Mouse (Mus musculus) kidney, embryonic 15.5 days (tissue): Measurements from ENCODE around the gene Kif6. TPM values are rescaled to one million over a fixed set of nuclear protein-coding genes. Genes with fewer than 3 reads are reported as not detected.

Experiments
- ATAC-seq: fragments of 200-750 bp; cut with Nextera tagmentation; replicated peaks from 2 replicates; pipeline ENCODE4 v1.8.0; 2017; ENCODE audit warnings: moderate TSS enrichment; ENCODE audit not compliant: low FRiP score
- H3K27ac ChIP-seq: fragments of 300-500 bp; sonication (generic); 2 replicates; pipeline ENCODE4 v1.5.1; 2015; ENCODE audit warnings: mild to moderate bottlenecking, inconsistent platforms
- H3K27me3 ChIP-seq: fragments of 300-500 bp; sonication (generic); 2 replicates; pipeline ENCODE4 v1.6.1; 2015; ENCODE audit warnings: inconsistent platforms
- H3K36me3 ChIP-seq: fragments of 300-500 bp; sonication (generic); 2 replicates; pipeline ENCODE4 v1.6.1; 2015; ENCODE audit warnings: inconsistent platforms
- H3K4me1 ChIP-seq: fragments of 300-500 bp; sonication (generic); 2 replicates; pipeline ENCODE4 v1.6.1; 2015; ENCODE audit warnings: inconsistent platforms
- H3K4me2 ChIP-seq: fragments of 300-500 bp; sonication (generic); 2 replicates; pipeline ENCODE4 v1.6.1; 2015; ENCODE audit warnings: moderate library complexity, mild to moderate bottlenecking, inconsistent platforms
- H3K4me3 ChIP-seq: fragments of 300-500 bp; sonication (generic); replicated peaks from 2 replicates; pipeline ENCODE4 v1.5.1; 2015; ENCODE audit warnings: mild to moderate bottlenecking, inconsistent platforms
- H3K9ac ChIP-seq: fragments of 300-500 bp; sonication (generic); 2 replicates; pipeline ENCODE4 v1.6.1; 2015; ENCODE audit warnings: mild to moderate bottlenecking, inconsistent platforms
- H3K9me3 ChIP-seq: fragments of 300-500 bp; sonication (generic); replicated peaks from 2 replicates; pipeline ENCODE4 v1.6.1; 2016; ENCODE audit warnings: inconsistent platforms
- WGBS: fragments of 180-500 bp; shearing (Covaris S2); methylation state at CpG from one replicate; pipeline ENCODE4 v1.1.7; 2015; ENCODE audit warnings: mixed read lengths; 5-methylcytosine and 5-hydroxymethylcytosine counted together
- polyA plus RNA-seq: library from polyadenylated mRNA; unstranded; fragments of >200 nt; fragmentation: Nextera tagmentation; extraction: Ambion mirVana; gene quantifications from 2 replicates; pipeline ENCODE4 v1.2.1, GENCODE M21; 2015

Gene Kif6
- polyA plus RNA-seq, 1 experiment from 2014 or later, result 2.1 TPM

DNA sequence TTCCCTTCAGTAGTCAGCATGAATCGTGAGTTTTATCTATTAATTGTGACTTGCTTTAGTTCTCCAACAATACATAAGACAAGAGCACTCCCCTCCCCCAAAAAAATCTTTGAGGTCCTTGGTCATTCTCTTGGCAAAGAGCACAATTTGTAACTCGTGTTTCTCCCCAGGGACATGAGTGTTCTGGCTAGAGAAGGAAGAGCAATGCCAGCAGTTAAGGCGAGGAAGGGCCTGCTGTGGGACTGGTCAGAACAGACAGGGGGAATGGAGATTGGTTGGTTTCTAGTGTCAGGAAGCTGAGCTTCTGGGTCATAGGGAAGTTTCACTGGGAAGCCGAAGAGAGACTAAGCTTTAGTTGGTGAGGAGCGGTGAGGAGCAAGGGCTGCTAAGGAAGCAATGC lies 184.2 kb downstream of the Kif6 start:
- Histone ChIP-seq H3K27me3 (no peaks in the 10 kb centered on the region), H3K27ac (no peak overlapping the region), H3K36me3 (no peaks in the 10 kb centered on the region), H3K9me3 (no peaks in the 10 kb centered on the region), H3K4me3 (no peak overlapping the region), H3K9ac (no peak overlapping the region), H3K4me2 (no peak overlapping the region), H3K4me1 (peaks cover 20% of the 10 kb centered on the region)
- WGBS, result 72% methylated on average over 5 of the region's 5 CpGs
- no peak for ATAC-seq

DNA sequence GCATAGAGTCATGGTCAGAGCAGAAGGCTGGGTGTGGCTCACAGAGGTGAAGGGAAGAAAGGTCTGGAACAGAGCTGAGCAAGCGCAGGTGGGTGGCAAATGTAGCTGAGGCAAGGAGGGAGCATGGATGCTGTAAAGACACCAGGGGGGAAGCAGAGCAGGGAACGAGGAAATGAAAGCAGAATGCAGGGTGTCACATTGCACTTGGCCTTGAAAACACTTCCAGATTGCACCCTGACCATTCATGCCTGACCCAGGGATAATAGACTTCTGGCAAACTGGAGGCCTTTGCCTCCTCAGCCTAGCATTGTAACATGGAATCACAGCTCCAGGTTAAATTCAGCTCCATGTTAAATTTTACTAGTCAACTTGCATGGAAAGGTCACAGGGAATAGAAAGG lies 185.2 kb downstream of the Kif6 start:
- H3K27ac ChIP-seq, result 0 out of 2 replicates have a peak overlapping the region, but pooled peaks have one; percentile 20
- H3K4me1 ChIP-seq, result peaks cover 20% of the 10 kb centered on the region
- no peaks in the 10 kb centered on the region for H3K36me3 ChIP-seq
- no peaks in the 10 kb centered on the region for H3K27me3 ChIP-seq
- 32% methylated on average over 2 of the region's 2 CpGs for WGBS
- no peaks in the 10 kb centered on the region for H3K9me3 ChIP-seq
- no peak overlapping the region for H3K4me2 ChIP-seq
- ATAC-seq, result peak; percentile 85
- H3K4me3 ChIP-seq, result no peak overlapping the region
- H3K9ac ChIP-seq, result 0 out of 2 replicates have a peak overlapping the region, but pooled peaks have one; percentile 0

DNA sequence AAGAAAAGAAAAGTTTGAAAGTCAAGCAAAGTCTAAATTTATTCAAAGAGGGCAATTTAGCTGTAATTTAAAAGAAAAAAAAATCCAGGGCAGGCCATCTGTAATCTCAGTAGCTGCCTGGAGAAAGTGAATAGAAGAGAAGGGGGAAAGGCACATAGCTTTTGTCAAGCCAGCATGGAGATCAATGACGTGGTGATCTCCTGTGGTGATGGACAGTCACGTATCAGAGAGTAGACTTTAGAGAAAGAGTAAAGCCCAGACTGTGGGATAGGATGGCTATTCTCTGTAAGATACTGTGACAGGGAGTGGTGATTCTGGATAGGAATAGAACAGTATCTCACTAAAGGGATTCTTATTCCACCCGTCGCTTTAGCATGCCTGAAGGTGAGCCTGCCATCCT lies 192.5 kb downstream of the Kif6 start:
- Histone ChIP-seq H3K9me3 (no peaks in the 10 kb centered on the region), H3K4me2 (no peak overlapping the region), H3K4me1 (peaks cover 11% of the 10 kb centered on the region; the same call in 1 of the 2 replicates), H3K27ac (no peak overlapping the region), H3K36me3 (no peaks in the 10 kb centered on the region), H3K27me3 (no peaks in the 10 kb centered on the region), H3K9ac (no peak overlapping the region), H3K4me3 (no peak overlapping the region)
- no peak for ATAC-seq
- WGBS, result 89% methylated on average over 4 of the region's 4 CpGs

DNA sequence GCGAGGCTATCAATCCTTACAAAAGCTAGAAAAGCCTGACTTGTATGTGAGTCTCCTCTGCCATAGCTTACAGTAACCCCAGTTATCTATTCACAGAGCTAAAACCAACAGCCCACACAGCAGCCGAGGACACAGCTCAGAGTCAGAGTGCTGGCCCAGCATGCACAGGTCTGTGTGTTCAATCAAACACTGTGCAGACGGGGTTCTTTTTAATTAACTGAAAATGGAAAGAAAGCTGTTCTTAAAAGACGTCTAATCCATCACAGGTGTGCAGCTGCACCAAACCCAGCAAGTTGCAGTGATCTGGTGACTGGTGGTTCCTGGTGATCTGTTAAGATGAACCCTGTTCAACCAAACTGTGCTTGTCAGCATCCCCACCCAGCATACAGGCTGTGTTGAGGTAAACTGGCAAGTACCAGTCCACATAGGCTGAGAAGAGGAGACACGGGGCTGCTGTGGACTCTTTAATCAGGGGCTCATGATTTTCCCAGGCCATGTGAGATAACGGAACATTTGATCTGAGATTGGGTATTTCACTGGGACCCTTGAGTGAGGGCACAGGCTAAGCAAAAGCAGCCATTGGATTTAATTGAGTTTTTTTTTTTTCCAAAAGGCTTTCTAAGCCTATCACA lies 193.9 kb downstream of the Kif6 start:
- no peaks in the 10 kb centered on the region for H3K27me3 ChIP-seq
- WGBS, result 70% methylated on average over 6 of the region's 6 CpGs
- H3K9me3 ChIP-seq, result no peaks in the 10 kb centered on the region
- no peak overlapping the region for H3K4me2 ChIP-seq
- no peak overlapping the region for H3K4me3 ChIP-seq
- H3K9ac ChIP-seq, result no peak overlapping the region
- no peak for ATAC-seq
- H3K36me3 ChIP-seq, result no peaks in the 10 kb centered on the region
- H3K4me1 ChIP-seq, result peaks cover 11% of the 10 kb centered on the region; the same call in 1 of the 2 replicates
- no peak overlapping the region for H3K27ac ChIP-seq

DNA sequence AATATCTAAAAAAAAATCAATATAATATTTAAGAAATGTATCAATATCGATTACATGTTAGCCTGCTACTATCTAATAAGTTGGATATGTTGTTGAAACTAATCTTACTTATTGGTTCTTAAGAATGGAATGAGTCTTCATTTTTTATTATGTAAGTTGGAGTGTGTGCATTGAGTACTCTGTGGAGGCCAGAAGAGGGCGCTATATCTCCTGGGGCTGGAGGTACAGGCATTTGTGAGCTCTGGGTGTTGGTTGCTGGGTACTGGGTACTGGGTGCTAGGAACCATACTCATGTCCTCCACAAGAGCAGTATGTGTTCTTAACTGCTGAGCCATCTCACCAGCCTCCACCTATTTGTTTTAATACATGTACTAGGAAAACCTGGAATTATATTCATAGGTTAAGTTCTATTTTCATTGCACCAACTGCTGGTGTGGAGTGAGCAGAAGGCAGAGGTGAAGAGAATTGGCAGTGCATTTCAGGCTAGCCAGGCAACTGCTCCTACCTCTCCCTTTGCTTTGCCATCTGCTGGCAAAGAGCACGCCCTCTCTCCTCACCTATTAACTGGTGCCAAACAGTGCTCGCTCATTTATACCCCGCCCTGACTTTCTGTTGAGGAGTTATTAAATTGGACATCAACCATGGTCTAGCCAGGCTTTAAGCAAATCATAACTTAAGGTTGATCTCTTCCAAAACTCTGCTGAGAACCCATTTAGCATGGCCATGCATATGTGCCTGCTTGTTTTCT lies 199.1 kb downstream of the Kif6 start:
- 87% methylated on average over 5 of the region's 5 CpGs for WGBS
- Histone ChIP-seq H3K4me2 (no peak overlapping the region), H3K9me3 (no peaks in the 10 kb centered on the region), H3K27me3 (no peaks in the 10 kb centered on the region), H3K36me3 (no peaks in the 10 kb centered on the region), H3K4me3 (no peak overlapping the region), H3K27ac (no peak overlapping the region), H3K4me1 (peaks cover 14% of the 10 kb centered on the region; the same call in 1 of the 2 replicates), H3K9ac (no peak overlapping the region)
- ATAC-seq, result no peak

DNA sequence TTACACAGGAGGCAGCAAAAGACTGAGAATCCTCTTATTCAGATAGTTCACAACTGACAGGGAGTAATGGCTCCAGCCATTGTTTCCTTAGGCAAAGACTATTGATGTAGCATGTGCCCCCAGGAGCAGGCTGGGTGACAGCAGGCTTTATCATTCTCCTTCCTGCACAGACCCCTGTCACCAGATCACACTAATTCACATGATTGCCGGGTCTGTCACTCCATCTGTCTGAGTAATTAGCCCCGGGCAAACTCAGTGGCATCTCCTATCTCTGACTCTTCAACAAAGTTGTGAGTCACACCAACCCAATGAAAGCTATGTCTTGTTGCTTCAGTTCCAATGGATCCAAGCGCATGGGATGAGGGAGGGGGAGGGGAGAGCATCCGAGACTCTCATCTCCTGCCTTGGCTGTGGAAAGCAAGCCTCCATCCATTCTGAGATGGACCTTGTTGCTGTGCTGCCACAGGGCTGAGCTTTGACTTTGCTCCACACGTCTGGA lies 201.2 kb downstream of the Kif6 start:
- Histone ChIP-seq H3K9me3 (no peaks in the 10 kb centered on the region), H3K27ac (no peak overlapping the region), H3K4me2 (no peak overlapping the region), H3K27me3 (no peaks in the 10 kb centered on the region), H3K4me1 (peaks cover 11% of the 10 kb centered on the region; the same call in 1 of the 2 replicates), H3K9ac (no peak overlapping the region), H3K36me3 (no peaks in the 10 kb centered on the region), H3K4me3 (no peak overlapping the region)
- WGBS, result 19% methylated on average over 5 of the region's 5 CpGs
- 0 out of 2 replicates have a peak, but pooled peaks have one; percentile 45 for ATAC-seq

DNA sequence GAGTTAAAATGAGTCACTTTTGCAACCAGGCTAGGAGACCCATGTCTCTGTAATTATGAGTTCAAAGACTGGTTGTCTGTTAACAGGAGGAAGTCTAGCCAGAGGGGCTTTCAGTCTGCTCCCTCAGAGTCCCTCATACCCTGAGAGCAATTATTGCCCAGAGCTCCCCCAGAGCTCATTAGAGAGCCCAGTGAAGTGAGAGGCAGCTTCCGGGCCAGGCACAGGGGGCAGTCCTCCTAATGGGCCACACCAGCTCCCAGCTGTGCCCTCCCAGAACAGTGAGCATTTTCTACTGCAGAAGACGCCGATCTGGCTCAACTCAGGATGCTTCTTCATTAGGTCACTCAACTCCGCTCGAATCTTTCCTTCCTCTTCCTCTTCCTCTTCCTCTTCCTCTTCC lies 201.8 kb downstream of the Kif6 start:
- Histone ChIP-seq H3K9me3 (no peaks in the 10 kb centered on the region), H3K4me1 (peaks cover 11% of the 10 kb centered on the region; the same call in 1 of the 2 replicates), H3K36me3 (no peaks in the 10 kb centered on the region), H3K4me3 (no peak overlapping the region), H3K27me3 (no peaks in the 10 kb centered on the region), H3K9ac (no peak overlapping the region), H3K4me2 (no peak overlapping the region), H3K27ac (no peak overlapping the region)
- WGBS, result 31% methylated on average over 5 of the region's 5 CpGs
- peak; percentile 84 for ATAC-seq

- 77% methylated on average over 4 of the region's 4 CpGs for WGBS
These were observed 205.3 kb downstream of the Kif6 start for GRCm38 (mm10) chr17:49820203-49820602.

DNA sequence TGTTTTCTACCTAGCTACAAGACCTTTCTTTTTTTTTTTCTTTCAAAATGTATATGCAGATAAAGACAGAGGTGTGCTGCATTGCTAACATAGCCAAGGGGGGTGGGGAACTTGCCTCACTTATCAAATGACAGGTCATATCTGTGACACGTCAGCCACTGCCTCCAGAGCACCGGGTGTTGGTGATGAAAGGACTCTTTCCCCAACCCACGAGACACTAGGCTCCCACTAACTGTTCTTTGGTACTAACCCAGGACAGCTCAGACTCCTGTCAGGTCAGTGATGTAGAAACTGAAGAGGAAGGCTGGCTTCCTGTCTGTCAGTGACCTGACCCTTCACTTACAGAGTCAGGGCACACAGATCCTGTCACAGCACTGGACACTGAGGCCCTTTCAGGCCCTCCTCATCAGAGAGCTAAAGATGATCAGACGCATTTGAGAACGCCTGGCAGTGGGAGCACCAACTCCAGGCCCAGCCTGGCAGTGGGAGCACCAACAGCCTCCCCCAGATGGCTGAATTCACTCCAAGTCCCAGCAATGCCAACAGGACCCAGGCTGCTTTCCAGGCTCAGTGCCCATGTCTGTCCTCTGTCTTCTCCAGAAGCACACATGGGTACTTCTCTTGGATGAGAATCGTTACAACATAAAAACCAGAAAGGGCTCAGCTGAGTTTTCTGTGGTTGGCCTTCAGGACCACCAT lies 209.4 kb downstream of the Kif6 start:
- H3K4me1 ChIP-seq, result no peaks in the 10 kb centered on the region
- H3K4me2 ChIP-seq, result no peak overlapping the region
- no peak overlapping the region for H3K9ac ChIP-seq
- H3K27me3 ChIP-seq, result no peaks in the 10 kb centered on the region
- WGBS, result 53% methylated on average over 6 of the region's 6 CpGs
- ATAC-seq, result no peak
- no peaks in the 10 kb centered on the region for H3K9me3 ChIP-seq
- H3K4me3 ChIP-seq, result no peak overlapping the region
- no peak overlapping the region for H3K27ac ChIP-seq
- H3K36me3 ChIP-seq, result no peaks in the 10 kb centered on the region

More at GRCm38 (mm10) chr17:49820203-49820602, 205.3 kb downstream of the Kif6 start:
- Histone ChIP-seq H3K27me3 (no peaks in the 10 kb centered on the region), H3K4me3 (no peak overlapping the region), H3K27ac (no peak overlapping the region), H3K36me3 (no peaks in the 10 kb centered on the region), H3K9me3 (no peaks in the 10 kb centered on the region), H3K9ac (no peak overlapping the region), H3K4me2 (no peak overlapping the region), H3K4me1 (peaks cover 11% of the 10 kb centered on the region; the same call in 1 of the 2 replicates)
- ATAC-seq, result no peak

GRCm38 (mm10) chr17:49824841-49825450 lies 210.0 kb downstream of the Kif6 start:
- Histone ChIP-seq H3K27ac (no peak overlapping the region), H3K4me2 (no peak overlapping the region), H3K36me3 (no peaks in the 10 kb centered on the region), H3K9me3 (no peaks in the 10 kb centered on the region), H3K27me3 (no peaks in the 10 kb centered on the region), H3K4me3 (no peak overlapping the region), H3K4me1 (no peaks in the 10 kb centered on the region), H3K9ac (no peak overlapping the region)
- WGBS, result 80% methylated on average over 7 of the region's 7 CpGs
- no peak for ATAC-seq

DNA sequence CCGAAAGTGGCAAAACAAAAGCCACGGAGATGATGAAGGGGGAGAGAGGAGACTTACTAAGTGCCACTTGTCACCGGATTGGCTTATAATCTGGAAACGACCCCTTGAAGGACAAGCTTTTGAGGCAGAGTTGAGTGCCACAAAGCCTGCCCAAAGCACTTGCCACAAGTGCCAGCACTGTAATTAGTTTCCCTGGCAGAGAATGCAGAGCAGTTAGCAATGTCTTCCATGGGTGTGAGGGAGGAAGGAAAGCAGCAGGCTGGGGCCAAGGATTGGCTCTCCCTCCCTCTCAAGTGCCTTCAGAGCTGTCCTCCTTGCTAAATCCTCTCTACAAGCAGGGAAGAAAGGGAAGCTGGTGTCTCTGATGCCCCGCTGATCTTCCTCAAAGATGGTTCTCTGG lies 210.9 kb downstream of the Kif6 start:
- H3K4me3 ChIP-seq, result no peak overlapping the region

More for the DNA sequence above, 210.9 kb downstream of the Kif6 start:
- no peaks in the 10 kb centered on the region for H3K9me3 ChIP-seq
- H3K4me2 ChIP-seq, result no peak overlapping the region
- no peak overlapping the region for H3K27ac ChIP-seq
- ATAC-seq, result no peak
- no peaks in the 10 kb centered on the region for H3K36me3 ChIP-seq
- H3K27me3 ChIP-seq, result no peaks in the 10 kb centered on the region
- H3K4me1 ChIP-seq, result no peaks in the 10 kb centered on the region
- 86% methylated on average over 5 of the region's 5 CpGs for WGBS
- no peak overlapping the region for H3K9ac ChIP-seq
